Mouse (Mus musculus): ENCODE measurements at regions not wholly inside any gene's neighbourhood (a gene's known extent, or its start where the extent isn't known, plus 50 kb on each side); places are given as distances from the start of the nearest gene placed in this dataset.

GRCm38 (mm10) chr2:78267527-78268375, 321.6 kb upstream of the Cwc22 start:
- TF ChIP-seq POLR2A (IDR thresholded peaks at IDR 0.05; ENCODE audit: control insufficient read depth in 1 of 2, insufficient read depth in 1 of 2, low read depth in 1 of 2, low read length in 2 of 2, poor library complexity in 1 of 2) (no peak), EP300 (IDR thresholded peaks at IDR 0.05; ENCODE audit: low read depth in 1 of 2, low read length in 2 of 2) (no peak), CTCF (IDR thresholded peaks at IDR 0.05 in 2 of 3, conservative IDR thresholded peaks at IDR 0.05 in 1 of 3; ENCODE audit: control insufficient read depth in 1 of 3, insufficient read depth in 1 of 3, low read depth in 2 of 3, low read length in 3 of 3, poor library complexity in 1 of 3, severe bottlenecking in 1 of 3) (no peak)
